Mouse (Mus musculus): ENCODE results near the gene Cmya5.
"Not testable (repeated sequence)": the region's sequence is repeated elsewhere in the genome, so short reads cannot be mapped to it uniquely, and the experiment has no call there.

The Cmya5 gene

GRCm38 (mm10) chr13:93089481-93089880, 55.0 kb downstream of the Cmya5 start:
- Histone ChIP-seq H3K36me3 (ENCODE audit: insufficient read depth, low read length) (no peaks in the 10 kb centered on the region), H3K9me3 (ENCODE audit: low read length) (no peaks in the 10 kb centered on the region; the same call in 1 of the 2 replicates), H3K4me1 (replicated peaks; ENCODE audit: low read depth, low read length) (peaks cover 4% of the 10 kb centered on the region; the same call in 1 of the 2 replicates), H3K4me3 (replicated peaks; ENCODE audit: low read length) (no peak overlapping the region), H3K27me3 (ENCODE audit: insufficient read depth, low read length) (peaks cover 22% of the 10 kb centered on the region)
- TF ChIP-seq CTCF (conservative IDR thresholded peaks at IDR 0.05; ENCODE audit: low read length) (no peak), POU5F1 (IDR thresholded peaks at IDR 0.05; ENCODE audit: borderline replicate concordance, low read length) (no peak), NANOG (IDR thresholded peaks at IDR 0.05; ENCODE audit: borderline replicate concordance, low read length) (no peak)

DNA sequence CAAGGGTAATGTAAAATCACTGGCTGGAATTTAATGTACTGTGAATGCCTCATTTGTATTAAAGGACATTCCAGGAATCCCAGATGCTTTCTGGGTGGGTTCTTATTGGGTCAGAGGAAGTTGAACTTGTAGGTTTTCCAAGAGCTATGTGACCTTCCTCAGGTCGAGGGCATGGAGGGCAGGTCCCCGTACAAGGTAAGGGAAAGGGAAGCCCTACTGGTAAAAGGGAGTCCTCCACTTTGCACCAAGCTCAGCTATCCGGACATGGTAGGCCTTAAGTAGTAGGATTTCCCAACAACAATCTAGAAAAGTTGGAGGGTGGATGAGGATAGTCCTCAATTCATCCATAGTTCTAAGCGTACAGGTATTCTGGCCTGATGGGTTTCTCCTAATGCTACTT, 58.8 kb downstream of the Cmya5 start:
- Histone ChIP-seq H3K27me3 (ENCODE audit: insufficient read depth, low read length) (no peaks in the 10 kb centered on the region), H3K36me3 (ENCODE audit: insufficient read depth, low read length) (no peaks in the 10 kb centered on the region), H3K4me3 (replicated peaks; ENCODE audit: low read length) (no peak overlapping the region), H3K4me1 (replicated peaks; ENCODE audit: low read depth, low read length) (peaks cover 4% of the 10 kb centered on the region; the same call in 1 of the 2 replicates), H3K9me3 (ENCODE audit: low read length) (no peaks in the 10 kb centered on the region; the same call in 1 of the 2 replicates)
- no peak for TF ChIP-seq NANOG (IDR thresholded peaks at IDR 0.05; ENCODE audit: borderline replicate concordance, low read length)
- TF ChIP-seq POU5F1 (IDR thresholded peaks at IDR 0.05; ENCODE audit: borderline replicate concordance, low read length): no peak
- no peak for TF ChIP-seq CTCF (conservative IDR thresholded peaks at IDR 0.05; ENCODE audit: low read length)

- not testable (repeated sequence) for H3K36me3 ChIP-seq (ENCODE audit: insufficient read depth, low read length); H3K27me3 ChIP-seq (ENCODE audit: insufficient read depth, low read length); H3K9me3 ChIP-seq (ENCODE audit: low read length); H3K4me3 ChIP-seq (replicated peaks; ENCODE audit: low read length); H3K4me1 ChIP-seq (replicated peaks; ENCODE audit: low read depth, low read length)
These were observed 62.2 kb downstream of the Cmya5 start for GRCm38 (mm10) chr13:93082324-93082723.

- Histone ChIP-seq H3K4me3 (replicated peaks; ENCODE audit: low read length) (no peak overlapping the region), H3K27me3 (ENCODE audit: insufficient read depth, low read length) (no peaks in the 10 kb centered on the region), H3K36me3 (ENCODE audit: insufficient read depth, low read length) (no peaks in the 10 kb centered on the region), H3K4me1 (replicated peaks; ENCODE audit: low read depth, low read length) (no peaks in the 10 kb centered on the region), H3K9me3 (ENCODE audit: low read length) (no peaks in the 10 kb centered on the region; the same call in 1 of the 2 replicates)
- no peak for TF ChIP-seq NANOG (IDR thresholded peaks at IDR 0.05; ENCODE audit: borderline replicate concordance, low read length)
These were observed 63.7 kb downstream of the Cmya5 start for GRCm38 (mm10) chr13:93080859-93081258.

GRCm38 (mm10) chr13:93074147-93074641, 70.3 kb downstream of the Cmya5 start:
- Histone ChIP-seq H3K36me3 (ENCODE audit: insufficient read depth, low read length) (no peaks in the 10 kb centered on the region), H3K27me3 (ENCODE audit: insufficient read depth, low read length) (peaks cover 2% of the 10 kb centered on the region; the same call in 1 of the 2 replicates), H3K4me1 (replicated peaks; ENCODE audit: low read depth, low read length) (peaks cover 12% of the 10 kb centered on the region; the same call in 1 of the 2 replicates), H3K9me3 (ENCODE audit: low read length) (peaks cover 9% of the 10 kb centered on the region), H3K4me3 (replicated peaks; ENCODE audit: low read length) (no peak overlapping the region)
- TF ChIP-seq NANOG (IDR thresholded peaks at IDR 0.05; ENCODE audit: borderline replicate concordance, low read length) (no peak), POU5F1 (IDR thresholded peaks at IDR 0.05; ENCODE audit: borderline replicate concordance, low read length) (no peak), CTCF (conservative IDR thresholded peaks at IDR 0.05; ENCODE audit: low read length) (no peak)

DNA sequence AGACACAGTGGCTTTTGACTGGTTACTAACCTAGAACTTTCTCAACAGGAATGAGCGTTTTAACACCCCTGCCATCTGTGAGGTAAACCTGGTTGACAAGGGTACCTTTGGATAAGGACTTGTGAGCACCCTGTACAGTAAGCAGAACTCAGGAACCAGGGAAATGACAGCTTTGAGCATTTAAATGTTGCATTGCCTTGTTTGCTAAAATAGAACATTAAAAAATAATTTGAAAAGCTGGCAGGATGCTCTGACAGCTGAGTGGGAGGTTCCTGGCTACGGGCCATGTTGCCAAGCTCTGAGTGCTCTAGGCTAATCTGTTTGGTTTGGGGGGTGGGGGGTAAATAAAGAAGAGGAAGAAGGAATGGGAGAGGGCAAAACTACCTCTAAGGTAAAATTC, 70.9 kb downstream of the Cmya5 start:
- H3K27me3 ChIP-seq (ENCODE audit: insufficient read depth, low read length): peaks cover 2% of the 10 kb centered on the region; the same call in 1 of the 2 replicates
- no peak overlapping the region for H3K4me3 ChIP-seq (replicated peaks; ENCODE audit: low read length)
- TF ChIP-seq POU5F1 (IDR thresholded peaks at IDR 0.05; ENCODE audit: borderline replicate concordance, low read length) (no peak), CTCF (conservative IDR thresholded peaks at IDR 0.05; ENCODE audit: low read length) (no peak), NANOG (IDR thresholded peaks at IDR 0.05; ENCODE audit: borderline replicate concordance, low read length) (no peak)
- H3K4me1 ChIP-seq (replicated peaks; ENCODE audit: low read depth, low read length): peaks cover 13% of the 10 kb centered on the region; the same call in 1 of the 2 replicates
- H3K36me3 ChIP-seq (ENCODE audit: insufficient read depth, low read length): no peaks in the 10 kb centered on the region
- H3K9me3 ChIP-seq (ENCODE audit: low read length): peaks cover 9% of the 10 kb centered on the region

DNA sequence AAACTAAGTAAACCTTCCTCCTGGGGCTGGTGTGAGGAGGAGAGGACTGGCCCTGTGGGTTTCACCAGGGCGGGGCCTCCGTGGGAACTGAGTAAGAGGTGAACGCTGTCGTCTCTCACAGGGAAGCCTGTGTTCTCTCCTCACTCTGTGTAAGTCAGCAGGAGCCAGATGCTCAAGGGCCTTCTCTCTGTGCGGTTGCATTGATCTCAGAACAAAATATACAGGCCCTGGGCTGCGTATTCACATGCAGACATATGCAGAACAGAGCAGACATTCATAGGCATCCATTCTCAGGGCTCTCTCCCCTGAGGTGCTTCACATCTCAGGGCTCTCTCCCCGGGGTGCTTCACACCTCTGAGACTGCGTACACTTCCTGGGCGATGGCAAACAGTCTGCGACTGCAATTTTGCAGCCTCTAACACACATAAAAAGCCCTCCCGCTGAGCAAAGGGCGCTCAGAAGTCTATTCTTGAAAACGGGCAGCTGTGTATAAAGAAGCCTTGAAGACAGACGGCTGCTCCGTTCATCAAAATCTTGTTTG, 71.6 kb downstream of the Cmya5 start:
- Histone ChIP-seq H3K4me1 (replicated peaks; ENCODE audit: low read depth, low read length) (peaks cover 13% of the 10 kb centered on the region; the same call in 1 of the 2 replicates), H3K27me3 (ENCODE audit: insufficient read depth, low read length) (peaks cover 2% of the 10 kb centered on the region; the same call in 1 of the 2 replicates), H3K4me3 (replicated peaks; ENCODE audit: low read length) (no peak overlapping the region), H3K9me3 (ENCODE audit: low read length) (peaks cover 9% of the 10 kb centered on the region), H3K36me3 (ENCODE audit: insufficient read depth, low read length) (no peaks in the 10 kb centered on the region)
- TF ChIP-seq NANOG (IDR thresholded peaks at IDR 0.05; ENCODE audit: borderline replicate concordance, low read length): no peak
- no peak for TF ChIP-seq POU5F1 (IDR thresholded peaks at IDR 0.05; ENCODE audit: borderline replicate concordance, low read length)
- TF ChIP-seq CTCF (conservative IDR thresholded peaks at IDR 0.05; ENCODE audit: low read length): no peak

DNA sequence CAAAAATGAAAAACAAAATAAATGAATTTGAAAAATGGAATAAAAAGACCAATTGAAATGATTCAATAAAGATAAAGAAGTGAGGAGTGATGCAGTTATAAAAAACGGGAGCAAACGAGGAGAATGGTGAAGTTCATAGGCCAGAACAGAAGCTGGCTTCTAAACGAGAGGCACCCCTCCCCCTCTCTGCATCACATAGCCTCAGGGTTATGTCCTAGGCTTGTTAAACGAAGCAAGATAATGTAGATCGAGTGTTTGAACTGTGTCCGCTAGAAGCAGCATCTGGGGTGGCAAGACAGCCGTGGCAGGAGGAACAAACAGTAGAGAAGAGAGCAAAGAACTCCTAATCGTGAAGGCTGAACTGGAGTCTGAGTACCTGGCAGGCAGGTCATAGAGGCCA, 74.1 kb downstream of the Cmya5 start:
- H3K27me3 ChIP-seq (ENCODE audit: insufficient read depth, low read length): peaks cover 2% of the 10 kb centered on the region; the same call in 1 of the 2 replicates
- peaks cover 16% of the 10 kb centered on the region for H3K9me3 ChIP-seq (ENCODE audit: low read length)
- no peak overlapping the region for H3K4me3 ChIP-seq (replicated peaks; ENCODE audit: low read length)
- H3K36me3 ChIP-seq (ENCODE audit: insufficient read depth, low read length): no peaks in the 10 kb centered on the region
- TF ChIP-seq NANOG (IDR thresholded peaks at IDR 0.05; ENCODE audit: borderline replicate concordance, low read length): no peak
- no peak for TF ChIP-seq POU5F1 (IDR thresholded peaks at IDR 0.05; ENCODE audit: borderline replicate concordance, low read length)
- no peak for TF ChIP-seq CTCF (conservative IDR thresholded peaks at IDR 0.05; ENCODE audit: low read length)
- peaks cover 13% of the 10 kb centered on the region; the same call in 1 of the 2 replicates for H3K4me1 ChIP-seq (replicated peaks; ENCODE audit: low read depth, low read length)

DNA sequence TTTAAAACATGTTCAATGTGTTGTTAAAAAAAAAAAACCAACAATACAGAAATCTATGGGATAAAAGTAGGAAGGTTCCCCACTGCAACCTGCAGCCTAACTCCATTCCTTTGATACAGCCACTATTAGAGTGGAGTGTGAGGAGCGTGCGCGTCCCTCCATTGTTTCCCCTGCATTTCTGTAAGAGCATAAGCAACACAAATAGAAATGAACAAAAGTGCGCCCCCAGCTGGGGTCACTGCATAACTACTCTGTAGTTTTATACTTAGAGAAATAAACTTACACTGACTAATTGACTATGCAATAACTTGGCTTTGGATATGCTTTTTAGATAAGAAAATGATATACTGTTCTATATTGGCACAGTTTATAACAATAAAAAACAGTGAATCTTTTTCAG, 75.0 kb downstream of the Cmya5 start:
- Histone ChIP-seq H3K36me3 (ENCODE audit: insufficient read depth, low read length) (no peaks in the 10 kb centered on the region), H3K27me3 (ENCODE audit: insufficient read depth, low read length) (peaks cover 2% of the 10 kb centered on the region; the same call in 1 of the 2 replicates), H3K9me3 (ENCODE audit: low read length) (peaks cover 12% of the 10 kb centered on the region), H3K4me1 (replicated peaks; ENCODE audit: low read depth, low read length) (peaks cover 13% of the 10 kb centered on the region; the same call in 1 of the 2 replicates), H3K4me3 (replicated peaks; ENCODE audit: low read length) (no peak overlapping the region)
- peak; percentile 37 for TF ChIP-seq CTCF (conservative IDR thresholded peaks at IDR 0.05; ENCODE audit: low read length)
- TF ChIP-seq NANOG (IDR thresholded peaks at IDR 0.05; ENCODE audit: borderline replicate concordance, low read length): no peak
